Mouse (Mus musculus): Measurements from ENCODE around the gene Gcnt2.

Gcnt2 gene

DNA sequence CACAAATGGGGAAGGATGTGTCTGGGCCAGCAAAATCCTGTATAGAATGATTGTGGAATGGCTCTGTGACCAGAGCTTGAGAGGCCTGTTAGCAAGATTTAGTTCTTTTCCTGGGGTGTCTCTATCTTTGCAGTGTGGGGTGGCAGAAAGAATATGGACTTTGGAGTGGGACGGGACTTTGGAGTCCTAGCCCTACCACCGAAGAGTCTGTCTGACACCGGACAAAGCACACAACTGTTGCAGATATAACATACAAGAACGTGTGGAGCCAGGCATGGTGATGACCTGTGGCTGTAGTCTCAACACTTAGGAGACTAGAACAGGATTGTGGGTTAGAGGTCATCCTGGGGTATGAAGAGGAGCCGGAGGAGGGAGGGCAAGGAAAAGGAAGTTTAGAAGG lies 73.0 kb downstream of the Gcnt2 start:
- in situ Hi-C loops (cut with MboI, MseI) = no loop called here

GRCm38 (mm10) chr13:40934341-40934740 lies 74.8 kb downstream of the Gcnt2 start:
- in situ Hi-C loops (cut with MboI, MseI) = no loop called here

DNA sequence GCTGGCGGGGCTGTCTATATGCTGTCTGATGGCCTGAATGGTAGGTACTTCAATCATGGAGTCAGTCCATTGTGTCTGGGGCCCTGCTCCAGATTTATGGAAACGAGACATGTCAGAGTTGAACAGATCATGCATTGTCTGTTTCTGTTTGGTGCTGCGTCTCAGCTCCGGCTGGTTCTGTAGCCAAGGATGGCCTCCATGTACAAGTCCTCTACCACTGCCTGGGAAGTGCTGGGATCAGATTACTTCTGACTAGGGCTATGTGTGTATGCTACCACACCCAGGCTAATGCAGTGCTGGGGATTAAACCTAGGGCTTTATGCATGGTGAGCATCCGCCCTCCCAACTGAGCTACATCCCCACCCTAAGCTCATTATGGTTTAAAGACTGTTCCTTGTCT lies 78.0 kb downstream of the Gcnt2 start:
- in situ Hi-C loops (cut with MboI, MseI) = no loop called here

DNA sequence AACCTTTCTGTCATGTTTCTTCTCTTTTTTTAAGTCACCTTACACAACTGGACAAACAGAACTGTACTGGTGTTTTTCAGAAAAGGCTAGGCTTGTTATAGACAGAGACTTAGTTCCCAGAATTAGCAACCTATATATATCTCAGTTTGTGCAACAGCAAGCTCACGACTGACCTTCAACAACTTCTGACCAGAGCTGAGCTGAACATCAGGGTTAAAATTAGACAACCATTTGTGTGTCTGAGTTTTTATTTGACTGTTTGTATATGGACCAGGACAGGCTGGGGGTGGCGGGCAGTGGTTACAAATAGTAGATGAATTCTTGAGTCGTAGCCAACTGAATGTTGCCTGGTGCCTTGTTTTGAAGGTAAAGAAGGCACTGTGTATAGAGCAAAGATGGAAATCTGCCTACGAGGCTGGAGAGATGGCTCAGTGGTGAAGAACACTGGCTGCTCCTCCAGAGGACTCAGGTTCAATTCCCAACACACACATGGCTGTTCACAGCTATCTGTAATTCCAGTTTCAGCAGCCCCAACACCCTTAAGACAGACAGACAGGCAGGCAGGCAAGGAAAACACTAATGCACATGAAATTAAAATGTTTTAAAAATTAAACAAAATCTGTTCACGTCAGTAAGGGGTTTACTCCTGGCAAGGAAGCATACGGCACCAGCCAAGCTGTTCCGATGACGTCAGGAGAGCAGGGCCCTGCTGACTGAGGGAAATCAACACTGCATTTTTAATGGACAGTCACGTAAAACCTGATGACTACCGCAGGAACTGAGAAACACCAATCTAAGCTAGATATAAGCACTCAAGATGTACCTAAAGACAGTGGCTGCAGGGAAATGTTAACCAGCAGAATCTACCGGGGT lies 79.2 kb downstream of the Gcnt2 start:
- in situ Hi-C loops (cut with MboI, MseI) = no loop called here

- in situ Hi-C loops (cut with MboI, MseI) = loop anchor here in 1 of 2 experiments (10.0 kb wide), 1 partner anchor 1618 kb away; no protein-coding TSS in a partner anchor
Observed at GRCm38 (mm10) chr13:40943066-40943465, 83.5 kb downstream of the Gcnt2 start.

- in situ Hi-C loops (cut with MboI, MseI) = loop anchor here in 1 of 2 experiments (10.0 kb wide), 1 partner anchor 1619 kb away; no protein-coding TSS in a partner anchor
Observed at GRCm38 (mm10) chr13:40943936-40944335, 84.4 kb downstream of the Gcnt2 start.

GRCm38 (mm10) chr13:40944346-40944745 lies 84.8 kb downstream of the Gcnt2 start:
- in situ Hi-C loops (cut with MboI, MseI) = loop anchor here in 1 of 2 experiments (10.0 kb wide), 1 partner anchor 1620 kb away; no protein-coding TSS in a partner anchor

DNA sequence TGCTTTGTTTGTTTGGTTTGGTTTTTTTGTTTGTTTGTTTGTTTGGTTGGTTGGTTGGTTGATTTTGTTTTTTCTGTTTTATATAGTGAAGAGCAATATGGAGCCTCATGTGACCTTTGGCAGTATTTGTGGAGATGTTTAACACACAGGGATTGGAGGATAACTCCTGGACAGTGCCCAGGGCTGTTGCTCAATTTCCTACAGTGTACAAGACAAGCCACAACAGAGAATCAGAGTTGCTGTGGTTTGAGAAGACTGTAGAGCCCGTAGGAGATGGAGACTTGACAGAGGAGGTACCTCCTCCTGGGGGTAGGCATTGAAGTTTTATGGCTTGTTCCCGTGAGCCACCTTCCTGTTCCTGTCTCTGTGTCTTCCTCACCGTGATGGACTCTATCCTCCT lies 87.0 kb downstream of the Gcnt2 start:
- in situ Hi-C loops (cut with MboI, MseI) = loop anchor here in 1 of 2 experiments (10.0 kb wide), 1 partner anchor 1622 kb away; no protein-coding TSS in a partner anchor

- in situ Hi-C loops (cut with MboI, MseI) = loop anchor here in 1 of 2 experiments (10.0 kb wide), 1 partner anchor 1623 kb away; no protein-coding TSS in a partner anchor
Observed at GRCm38 (mm10) chr13:40947538-40948205, 88.1 kb downstream of the Gcnt2 start.

GRCm38 (mm10) chr13:40951386-40951976 lies 91.9 kb downstream of the Gcnt2 start:
- in situ Hi-C loops (cut with MboI, MseI) = no loop called here

DNA sequence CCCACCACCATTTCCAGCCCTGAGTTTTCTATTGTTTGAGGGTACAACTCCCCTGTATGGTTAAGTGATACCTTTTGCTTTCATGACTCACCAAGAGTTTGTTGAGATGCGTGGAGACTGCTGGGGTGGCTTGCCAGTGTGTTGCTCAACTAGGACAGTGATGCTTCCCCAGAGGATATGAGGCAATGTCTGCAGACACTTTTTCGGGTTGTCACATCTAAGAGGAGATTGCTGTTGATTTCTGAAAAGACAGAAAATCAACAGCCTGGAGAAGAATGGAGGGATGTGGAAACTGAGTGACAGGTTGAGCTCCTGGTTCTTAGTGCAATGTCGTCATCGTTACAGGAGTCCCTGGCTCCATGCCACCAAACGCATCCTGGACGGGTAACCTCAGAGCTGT lies 93.7 kb downstream of the Gcnt2 start:
- in situ Hi-C loops (cut with MboI, MseI) = no loop called here

DNA sequence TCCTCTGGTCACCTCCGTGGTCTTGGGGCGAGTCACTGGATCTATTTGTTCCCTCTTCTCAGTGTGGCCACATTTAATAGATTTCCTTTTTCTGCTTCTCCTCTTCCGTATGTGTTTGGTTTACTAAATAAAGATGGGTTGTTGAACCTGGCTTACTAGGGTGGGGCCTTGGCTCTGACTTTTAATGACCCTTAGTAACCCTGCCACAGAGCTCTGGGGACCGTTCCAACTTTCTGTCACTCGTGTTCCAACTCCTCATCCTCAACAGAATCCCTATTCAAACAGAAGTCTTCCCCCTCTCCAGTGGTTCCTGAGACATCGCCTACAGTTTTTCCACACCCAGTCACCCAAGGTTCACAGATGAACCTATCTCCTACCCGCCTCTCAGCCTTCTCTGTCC lies 96.2 kb downstream of the Gcnt2 start:
- in situ Hi-C loops (cut with MboI, MseI) = no loop called here

GRCm38 (mm10) chr13:40967609-40968008 lies 108.1 kb downstream of the Gcnt2 start:
- in situ Hi-C loops (cut with MboI, MseI) = no loop called here

DNA sequence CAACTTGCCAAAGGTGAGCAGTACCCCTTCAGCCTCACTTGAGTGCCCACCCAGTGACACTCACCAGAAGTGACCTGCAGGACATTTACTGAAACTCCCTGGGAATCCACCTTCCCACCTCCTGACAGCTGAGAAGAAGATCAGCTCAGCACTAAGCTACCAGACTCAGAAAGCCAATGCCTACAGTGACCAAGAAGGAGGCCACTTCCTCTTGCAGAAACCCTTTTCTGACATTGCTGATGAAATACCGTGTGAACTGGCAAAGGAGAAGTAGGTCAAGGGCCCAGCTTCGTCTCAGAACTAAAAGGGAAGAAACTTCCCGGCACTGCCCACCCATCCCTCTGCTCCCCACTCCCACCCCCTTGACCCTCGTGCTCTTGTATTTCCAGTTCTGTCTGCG lies 109.0 kb downstream of the Gcnt2 start:
- in situ Hi-C loops (cut with MboI, MseI) = no loop called here

GRCm38 (mm10) chr13:40969761-40970390 lies 110.3 kb downstream of the Gcnt2 start:
- in situ Hi-C loops (cut with MboI, MseI) = no loop called here

DNA sequence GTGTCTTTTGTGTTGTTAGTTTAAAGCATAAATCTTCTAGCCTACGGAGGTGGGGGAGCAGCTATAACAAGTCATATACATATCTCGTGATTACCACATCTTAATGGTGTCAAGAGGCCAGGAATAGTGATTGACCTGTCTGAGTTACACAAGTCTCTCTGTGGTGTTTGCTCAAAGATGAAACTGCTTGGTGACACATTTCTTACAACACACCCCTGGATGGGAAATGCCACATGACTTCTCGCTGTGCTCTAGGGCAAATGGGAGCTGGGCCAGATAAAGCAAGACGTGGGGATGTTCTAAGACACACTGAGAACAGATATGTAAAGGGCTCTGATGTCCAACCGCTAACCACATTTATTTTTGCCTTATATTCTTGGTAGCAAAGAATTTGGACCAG lies 111.7 kb downstream of the Gcnt2 start:
- in situ Hi-C loops (cut with MboI, MseI) = no loop called here

GRCm38 (mm10) chr13:40971831-40972230 lies 112.3 kb downstream of the Gcnt2 start:
- in situ Hi-C loops (cut with MboI, MseI) = no loop called here

- in situ Hi-C loops (cut with MboI, MseI) = no loop called here
Observed at GRCm38 (mm10) chr13:40972976-40973375, 113.4 kb downstream of the Gcnt2 start.

- in situ Hi-C loops (cut with MboI, MseI) = loop anchor here in 1 of 2 experiments (5.0 kb wide), 1 partner anchor 135 kb away; no protein-coding TSS in a partner anchor
Observed at GRCm38 (mm10) chr13:40977609-40978008, 118.1 kb downstream of the Gcnt2 start.

- in situ Hi-C loops (cut with MboI, MseI) = loop anchor here in 1 of 2 experiments (5.0 kb wide), 1 partner anchor 136 kb away; no protein-coding TSS in a partner anchor
Observed at GRCm38 (mm10) chr13:40978652-40979051, 119.1 kb downstream of the Gcnt2 start.

GRCm38 (mm10) chr13:40979321-40979720 lies 119.8 kb downstream of the Gcnt2 start:
- in situ Hi-C loops (cut with MboI, MseI) = loop anchor here in 1 of 2 experiments (5.0 kb wide), 1 partner anchor 137 kb away; no protein-coding TSS in a partner anchor

Measured in T-helper 17 cell (primary cell).